Mouse (Mus musculus): ENCODE measurements at regions not wholly inside any gene's neighbourhood (a gene's known extent, or its start where the extent isn't known, plus 50 kb on each side); places are given as distances from the start of the nearest gene placed in this dataset.
"Not testable (repeated sequence)": the region's sequence is repeated elsewhere in the genome, so short reads cannot be mapped to it uniquely, and the experiment has no call there.

GRCm38 (mm10) chr2:64495725-64496124 is 397.9 kb upstream of the Fign start:
- Histone ChIP-seq H3K27ac (no peak overlapping the region), H3K4me3 (no peak overlapping the region)
- TF ChIP-seq CTCF (conservative IDR thresholded peaks at IDR 0.05) = no peak
- no peak for DNase-seq (ENCODE audit: low spot score in 2 of 2)

GRCm38 (mm10) chr2:64466412-64466970 is 368.7 kb upstream of the Fign start:
- no peak for TF ChIP-seq CTCF (conservative IDR thresholded peaks at IDR 0.05)
- DNase-seq (ENCODE audit: low spot score in 2 of 2) = no peak

GRCm38 (mm10) chr2:64462466-64463114 is 364.8 kb upstream of the Fign start:
- no peak for DNase-seq (ENCODE audit: low spot score in 2 of 2)
- TF ChIP-seq CTCF (conservative IDR thresholded peaks at IDR 0.05) = no peak
- Histone ChIP-seq H3K27ac (no peak overlapping the region), H3K4me3 (no peak overlapping the region)

More at GRCm38 (mm10) chr2:64466412-64466970, 368.7 kb upstream of the Fign start:
- no peak overlapping the region for H3K4me3 ChIP-seq
- no peak overlapping the region for H3K27ac ChIP-seq

- Histone ChIP-seq H3K27ac (no peak overlapping the region), H3K4me3 (no peak overlapping the region)
- TF ChIP-seq CTCF (conservative IDR thresholded peaks at IDR 0.05) = no peak
- no peak for DNase-seq (ENCODE audit: low spot score in 2 of 2)
These were observed 364.2 kb upstream of the Fign start for GRCm38 (mm10) chr2:64462041-64462440.

- H3K27ac ChIP-seq = no peak overlapping the region
- TF ChIP-seq CTCF (conservative IDR thresholded peaks at IDR 0.05) = no peak
- H3K4me3 ChIP-seq = no peak overlapping the region
- no peak for DNase-seq (ENCODE audit: low spot score in 2 of 2)
These were observed 363.8 kb upstream of the Fign start for GRCm38 (mm10) chr2:64461636-64462035.

- H3K4me3 ChIP-seq = no peak overlapping the region
- DNase-seq (ENCODE audit: low spot score in 2 of 2) = no peak
- TF ChIP-seq CTCF (conservative IDR thresholded peaks at IDR 0.05) = peak; percentile 78
- no peak overlapping the region for H3K27ac ChIP-seq
These were observed 360.3 kb upstream of the Fign start for GRCm38 (mm10) chr2:64458171-64458570.

- H3K27ac ChIP-seq = no peak overlapping the region
- TF ChIP-seq CTCF (conservative IDR thresholded peaks at IDR 0.05) = no peak
- no peak for DNase-seq (ENCODE audit: low spot score in 2 of 2)
These were observed 354.9 kb upstream of the Fign start for GRCm38 (mm10) chr2:64452690-64453089.

GRCm38 (mm10) chr2:64451614-64452317 is 353.9 kb upstream of the Fign start:
- DNase-seq (ENCODE audit: low spot score in 2 of 2) = no peak
- Histone ChIP-seq H3K4me3 (no peak overlapping the region), H3K27ac (no peak overlapping the region)
- TF ChIP-seq CTCF (conservative IDR thresholded peaks at IDR 0.05) = no peak

More at GRCm38 (mm10) chr2:64452690-64453089, 354.9 kb upstream of the Fign start:
- no peak overlapping the region for H3K4me3 ChIP-seq

GRCm38 (mm10) chr2:64443171-64443570 is 345.3 kb upstream of the Fign start:
- DNase-seq (ENCODE audit: low spot score in 2 of 2) = no peak
- TF ChIP-seq CTCF (conservative IDR thresholded peaks at IDR 0.05) = no peak
- Histone ChIP-seq H3K27ac (no peak overlapping the region), H3K4me3 (no peak overlapping the region)

GRCm38 (mm10) chr2:64440961-64441360 is 343.1 kb upstream of the Fign start:
- Histone ChIP-seq H3K27ac (no peak overlapping the region), H3K4me3 (no peak overlapping the region)
- no peak for DNase-seq (ENCODE audit: low spot score in 2 of 2)
- TF ChIP-seq CTCF (conservative IDR thresholded peaks at IDR 0.05) = no peak

GRCm38 (mm10) chr2:64417129-64417528 is 319.3 kb upstream of the Fign start:
- not testable (repeated sequence) for DNase-seq (ENCODE audit: low spot score in 2 of 2); H3K4me3 ChIP-seq; H3K27ac ChIP-seq

- DNase-seq (ENCODE audit: low spot score in 2 of 2) = no peak
- no peak for TF ChIP-seq CTCF (conservative IDR thresholded peaks at IDR 0.05)
- H3K4me3 ChIP-seq = no peak overlapping the region
These were observed 316.0 kb upstream of the Fign start for GRCm38 (mm10) chr2:64413846-64414245.

GRCm38 (mm10) chr2:64413263-64413662 is 315.4 kb upstream of the Fign start:
- Histone ChIP-seq H3K4me3 (no peak overlapping the region), H3K27ac (no peak overlapping the region)
- DNase-seq (ENCODE audit: low spot score in 2 of 2) = no peak
- no peak for TF ChIP-seq CTCF (conservative IDR thresholded peaks at IDR 0.05)

More at GRCm38 (mm10) chr2:64413846-64414245, 316.0 kb upstream of the Fign start:
- H3K27ac ChIP-seq = no peak overlapping the region

GRCm38 (mm10) chr2:64395946-64396345 is 298.1 kb upstream of the Fign start:
- no peak for TF ChIP-seq CTCF (conservative IDR thresholded peaks at IDR 0.05)
- no peak overlapping the region for H3K27ac ChIP-seq
- no peak for DNase-seq (ENCODE audit: low spot score in 2 of 2)
- H3K4me3 ChIP-seq = no peak overlapping the region
